Mouse (Mus musculus): ENCODE measurements around the gene Rasal3. TPM values are rescaled to one million over a fixed set of nuclear protein-coding genes. Genes with fewer than 3 reads are reported as not detected.

Gene Rasal3
- polyA plus RNA-seq, 2 experiments, result 1.9 to 3.0 TPM

DNA sequence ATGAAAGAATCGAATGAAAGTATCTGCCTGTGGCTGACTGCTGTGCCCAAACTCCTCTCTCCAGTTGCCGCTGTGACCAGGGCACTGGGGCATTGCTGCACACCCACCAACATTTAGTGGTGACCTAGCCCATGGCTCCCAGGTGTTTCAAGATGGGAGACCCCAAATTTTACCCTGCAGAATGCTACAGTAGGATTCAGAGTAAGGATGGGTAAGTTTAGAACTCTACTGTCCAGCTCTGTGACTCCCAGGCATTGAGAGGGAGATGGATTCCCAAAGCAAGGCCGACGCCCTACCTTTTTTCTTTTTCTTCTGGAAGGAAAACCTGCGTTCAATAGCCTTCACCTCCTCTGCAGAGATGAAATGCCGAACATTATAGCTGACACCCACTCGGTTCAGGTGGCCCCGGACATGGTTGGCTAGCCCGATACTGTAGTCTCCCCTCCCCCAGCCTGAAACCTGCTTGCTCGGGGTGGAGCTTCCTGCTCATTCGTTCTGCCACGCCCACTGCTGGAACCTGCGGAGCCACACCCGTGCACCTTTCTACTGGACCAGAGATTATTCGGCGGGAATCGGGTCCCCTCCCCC is 34.3 kb downstream of the Rasal3 start:
- WGBS, result 18% methylated on average over 10 of the region's 17 CpGs
- Histone ChIP-seq H3K36me3 (ENCODE audit: control insufficient read depth, insufficient read depth, low read length) (no peaks in the 10 kb centered on the region), H3K4me3 (replicated peaks; ENCODE audit: low read length) (peak overlapping the region; percentile 25), H3K27ac (replicated peaks; ENCODE audit: low read depth, low read length) (no peak overlapping the region), H3K4me1 (ENCODE audit: control insufficient read depth, insufficient read depth, low read length) (peaks cover 8% of the 10 kb centered on the region; the same call in 1 of the 2 replicates), H3K27me3 (ENCODE audit: control insufficient read depth, insufficient read depth, low read length) (no peaks in the 10 kb centered on the region), H3K9me3 (ENCODE audit: control insufficient read depth, low read length) (no peaks in the 10 kb centered on the region), H3K4me2 (replicated peaks; ENCODE audit: low read depth, low read length, severe bottlenecking) (peak overlapping the region; percentile 40; the same call in 1 of the 2 replicates), H3K9ac (ENCODE audit: low read depth, low read length, severe bottlenecking) (no peak overlapping the region)
- no peak for TF ChIP-seq POLR2A (IDR thresholded peaks at IDR 0.05; ENCODE audit: borderline replicate concordance, extremely low read depth, insufficient read depth, insufficient read length)
- DNase-seq (ENCODE audit: low spot score), result no peak
- no peak for ATAC-seq (ENCODE audit: low FRiP score, low read depth)

GRCm38 (mm10) chr17:32367706-32368105 is 35.7 kb downstream of the Rasal3 start:
- no peaks in the 10 kb centered on the region for H3K36me3 ChIP-seq (ENCODE audit: control insufficient read depth, insufficient read depth, low read length)
- no peaks in the 10 kb centered on the region for H3K9me3 ChIP-seq (ENCODE audit: control insufficient read depth, low read length)
- WGBS, result 85% methylated on average over 11 of the region's 11 CpGs
- no peaks in the 10 kb centered on the region for H3K27me3 ChIP-seq (ENCODE audit: control insufficient read depth, insufficient read depth, low read length)
- no peak for ATAC-seq (ENCODE audit: low FRiP score, low read depth)
- DNase-seq (ENCODE audit: low spot score), result no peak
- no peak overlapping the region for H3K27ac ChIP-seq (replicated peaks; ENCODE audit: low read depth, low read length)
- no peak overlapping the region for H3K4me2 ChIP-seq (replicated peaks; ENCODE audit: low read depth, low read length, severe bottlenecking)
- no peak overlapping the region for H3K9ac ChIP-seq (ENCODE audit: low read depth, low read length, severe bottlenecking)
- TF ChIP-seq POLR2A (IDR thresholded peaks at IDR 0.05; ENCODE audit: borderline replicate concordance, extremely low read depth, insufficient read depth, insufficient read length), result no peak
- H3K4me3 ChIP-seq (replicated peaks; ENCODE audit: low read length), result no peak overlapping the region
- peaks cover 15% of the 10 kb centered on the region for H3K4me1 ChIP-seq (ENCODE audit: control insufficient read depth, insufficient read depth, low read length)

GRCm38 (mm10) chr17:32365296-32365695 is 38.1 kb downstream of the Rasal3 start:
- Histone ChIP-seq H3K27ac (replicated peaks; ENCODE audit: low read depth, low read length) (no peak overlapping the region), H3K36me3 (ENCODE audit: control insufficient read depth, insufficient read depth, low read length) (peaks cover 20% of the 10 kb centered on the region), H3K9me3 (ENCODE audit: control insufficient read depth, low read length) (no peaks in the 10 kb centered on the region), H3K4me2 (replicated peaks; ENCODE audit: low read depth, low read length, severe bottlenecking) (0 out of 2 replicates have a peak overlapping the region, but pooled peaks have one; percentile 1), H3K27me3 (ENCODE audit: control insufficient read depth, insufficient read depth, low read length) (no peaks in the 10 kb centered on the region), H3K4me3 (replicated peaks; ENCODE audit: low read length) (no peak overlapping the region), H3K4me1 (ENCODE audit: control insufficient read depth, insufficient read depth, low read length) (peaks cover 17% of the 10 kb centered on the region), H3K9ac (ENCODE audit: low read depth, low read length, severe bottlenecking) (no peak overlapping the region)
- no peak for DNase-seq (ENCODE audit: low spot score)
- TF ChIP-seq POLR2A (IDR thresholded peaks at IDR 0.05; ENCODE audit: borderline replicate concordance, extremely low read depth, insufficient read depth, insufficient read length), result no peak
- WGBS, result 79% methylated on average over 1 of the region's 1 CpGs
- no peak for ATAC-seq (ENCODE audit: low FRiP score, low read depth)

DNA sequence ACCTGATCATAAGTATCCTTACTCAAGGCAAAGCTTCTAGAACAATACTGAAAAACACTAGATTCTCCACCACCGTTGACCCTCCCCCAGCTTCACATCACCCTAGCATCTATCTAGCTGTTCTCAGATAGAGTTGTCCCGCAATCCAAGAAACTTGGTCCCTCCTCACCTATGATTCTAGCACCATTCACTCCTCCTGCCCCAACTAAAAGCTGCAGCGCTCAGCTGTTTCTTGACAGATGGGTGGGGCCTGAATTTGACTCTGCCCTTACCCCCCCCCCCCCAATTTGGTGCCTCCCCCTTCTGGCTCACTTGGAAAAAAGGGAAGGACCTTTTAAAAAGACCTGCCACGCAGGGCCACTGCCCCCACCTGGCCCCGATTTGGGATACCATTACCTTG is 38.5 kb downstream of the Rasal3 start:
- peak overlapping the region; percentile 92 for H3K4me2 ChIP-seq (replicated peaks; ENCODE audit: low read depth, low read length, severe bottlenecking)
- ATAC-seq (ENCODE audit: low FRiP score, low read depth) (no peak), DNase-seq (ENCODE audit: low spot score) (no peak)
- H3K27ac ChIP-seq (replicated peaks; ENCODE audit: low read depth, low read length), result no peak overlapping the region; the same call in 1 of the 2 replicates
- WGBS, result 52% methylated on average over 5 of the region's 5 CpGs
- peak overlapping the region; percentile 97; the same call in 1 of the 2 replicates for H3K9ac ChIP-seq (ENCODE audit: low read depth, low read length, severe bottlenecking)
- H3K4me1 ChIP-seq (ENCODE audit: control insufficient read depth, insufficient read depth, low read length), result peaks cover 17% of the 10 kb centered on the region
- H3K4me3 ChIP-seq (replicated peaks; ENCODE audit: low read length), result peak overlapping the region; percentile 93
- no peaks in the 10 kb centered on the region for H3K27me3 ChIP-seq (ENCODE audit: control insufficient read depth, insufficient read depth, low read length)
- peaks cover 24% of the 10 kb centered on the region for H3K36me3 ChIP-seq (ENCODE audit: control insufficient read depth, insufficient read depth, low read length)
- no peaks in the 10 kb centered on the region for H3K9me3 ChIP-seq (ENCODE audit: control insufficient read depth, low read length)
- no peak for TF ChIP-seq POLR2A (IDR thresholded peaks at IDR 0.05; ENCODE audit: borderline replicate concordance, extremely low read depth, insufficient read depth, insufficient read length)

GRCm38 (mm10) chr17:32364331-32364730 is 39.1 kb downstream of the Rasal3 start:
- Histone ChIP-seq H3K4me3 (replicated peaks; ENCODE audit: low read length) (peak overlapping the region; percentile 93), H3K9me3 (ENCODE audit: control insufficient read depth, low read length) (no peaks in the 10 kb centered on the region), H3K27ac (replicated peaks; ENCODE audit: low read depth, low read length) (peak overlapping the region; percentile 61; the same call in 1 of the 2 replicates), H3K9ac (ENCODE audit: low read depth, low read length, severe bottlenecking) (peak overlapping the region; percentile 97), H3K27me3 (ENCODE audit: control insufficient read depth, insufficient read depth, low read length) (no peaks in the 10 kb centered on the region), H3K36me3 (ENCODE audit: control insufficient read depth, insufficient read depth, low read length) (peaks cover 29% of the 10 kb centered on the region), H3K4me1 (ENCODE audit: control insufficient read depth, insufficient read depth, low read length) (peaks cover 17% of the 10 kb centered on the region), H3K4me2 (replicated peaks; ENCODE audit: low read depth, low read length, severe bottlenecking) (peak overlapping the region; percentile 92)
- WGBS, result under 1% methylated on average over 29 of the region's 47 CpGs
- ATAC-seq (ENCODE audit: low FRiP score, low read depth), result peak; percentile 94
- DNase-seq (ENCODE audit: low spot score), result peak; percentile 95
- peak; percentile 28; the same call in 1 of the 2 replicates for TF ChIP-seq POLR2A (IDR thresholded peaks at IDR 0.05; ENCODE audit: borderline replicate concordance, extremely low read depth, insufficient read depth, insufficient read length)

Data from limb, embryonic 14.5 days (tissue).